Mouse (Mus musculus) MEL (cell line): Measurements from ENCODE around the gene Fhit.

Source experiments
- BHLHE40 ChIP-seq: IDR thresholded peaks from 2 replicates; pipeline ENCODE4 v1.6.1; 2012; ENCODE audit warnings: low read depth, mild to moderate bottlenecking, inconsistent platforms, low read length, improper control_type of control experiment, borderline replicate concordance
- CHD2 ChIP-seq: IDR thresholded peaks from 2 replicates; pipeline ENCODE4 v1.6.1; 2011; ENCODE audit warnings: low read length, improper control_type of control experiment
- MAX ChIP-seq: IDR thresholded peaks from 2 replicates; pipeline ENCODE4 v1.6.1; 2011; ENCODE audit warnings: low read length, improper control_type of control experiment
- MAZ ChIP-seq: IDR thresholded peaks from 2 replicates; pipeline ENCODE4 v1.6.1; 2012; ENCODE audit warnings: low read depth, mild to moderate bottlenecking, inconsistent platforms, low read length, improper control_type of control experiment
- POLR2A ChIP-seq, 2 experiments: IDR thresholded peaks; 2 replicates each; pipeline ENCODE4 v1.6.1; 2011 to 2012; ENCODE audit warnings: low read length in 2 of 2, mild to moderate bottlenecking in 2 of 2, control low read depth in 1 of 2, improper control_type of control experiment in 1 of 2, low read depth in 1 of 2, moderate library complexity in 1 of 2; ENCODE audit not compliant: control insufficient read depth in 1 of 2, insufficient read depth in 1 of 2, poor library complexity in 1 of 2
- ZC3H11A ChIP-seq: IDR thresholded peaks from 2 replicates; pipeline ENCODE4 v1.6.1; 2012; ENCODE audit warnings: low read depth, mild to moderate bottlenecking, inconsistent platforms, low read length, improper control_type of control experiment

DNA sequence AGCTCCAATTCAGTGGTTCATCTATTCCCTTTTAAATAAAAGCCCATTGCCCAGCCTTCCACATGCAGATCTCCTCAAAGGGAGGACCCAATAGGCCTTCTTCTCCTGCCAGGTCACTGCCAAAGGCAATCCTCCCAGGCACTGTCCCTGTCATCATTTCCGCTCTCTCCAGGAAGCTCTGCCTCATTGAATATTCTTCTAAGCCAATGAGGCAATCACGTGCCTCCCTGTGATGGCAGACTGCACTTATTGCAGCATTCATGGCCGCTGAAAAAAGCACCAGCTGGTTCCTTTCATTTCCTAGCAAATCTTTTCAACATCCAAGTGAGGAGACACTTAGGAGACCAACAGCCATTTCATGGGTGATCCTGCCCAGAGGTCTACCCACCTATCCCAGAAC is 77.9 kb downstream of the Fhit start:
- TF ChIP-seq CHD2 (no peak), ZC3H11A (no peak), BHLHE40 (no peak), MAX (no peak), MAZ (no peak), POLR2A (IDR thresholded peaks at IDR 0.05; ENCODE audit: control insufficient read depth in 1 of 2, insufficient read depth in 1 of 2, low read depth in 1 of 2, low read length in 2 of 2, poor library complexity in 1 of 2) (no peak)
